Mouse (Mus musculus) gastrocnemius, adult 2 months (tissue): Measurements from ENCODE around the gene Pknox2. TPM values are rescaled to one million over a fixed set of nuclear protein-coding genes. Genes with fewer than 3 reads are reported as not detected.
A peak's percentile ranks its signal among the peaks of the same experiment; 100 is the strongest.

ENCODE experiments used
- DNase-seq: peaks from one replicate; pipeline ENCODE4 v3.0.0; 2022
- H3K27ac ChIP-seq: fragments of 200-600 bp; 2 replicates; pipeline ENCODE4 v1.8.1; 2022; ENCODE audit warnings: mild to moderate bottlenecking
- H3K4me3 ChIP-seq: fragments of 200-600 bp; 2 replicates; pipeline ENCODE4 v1.8.1; 2022; ENCODE audit warnings: mild to moderate bottlenecking, moderate library complexity
- CTCF ChIP-seq: fragments of 200-600 bp; IDR thresholded peaks from 2 replicates; pipeline ENCODE4 v1.8.1; 2022; ENCODE audit warnings: antibody characterized with exemption, mild to moderate bottlenecking, moderate library complexity
- intact Hi-C: fragments of 180-260 bp; cut with DNase I; formaldehyde crosslinking; loops from one replicate; pipeline ENCODE4 v1.15.1; 2025
- total RNA-seq, 2 experiments: library from RNA; stranded (reverse); gene quantifications; 2 replicates each; pipeline ENCODE4 v1.2.3; 2021

Gene Pknox2
- total RNA-seq, 2 experiments from 2014 or later, result 35.4 to 40.7 TPM

DNA sequence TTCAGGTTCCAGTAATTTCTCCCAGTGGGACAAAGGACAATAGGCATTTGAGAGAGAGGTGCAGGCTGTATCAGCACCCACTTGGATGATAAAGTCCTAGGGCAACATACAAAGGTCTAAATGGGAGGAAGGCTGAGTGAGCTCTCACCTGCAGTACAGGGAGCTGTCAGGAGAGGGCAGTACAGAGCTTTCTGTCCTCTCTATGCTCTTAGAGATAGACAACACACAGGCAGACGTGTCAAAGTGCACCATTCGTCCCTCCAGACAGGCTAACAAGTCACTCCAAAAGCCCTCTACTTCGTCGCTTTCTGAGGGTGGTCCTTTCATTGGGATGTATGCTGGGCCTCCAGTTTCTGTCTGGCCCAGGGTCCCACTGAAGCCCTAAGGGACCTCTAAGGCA lies 256.7 kb downstream of the Pknox2 start:
- intact Hi-C loops, result no loop called here
- peak; percentile 54 for DNase-seq
- Histone ChIP-seq H3K27ac (no peak overlapping the region), H3K4me3 (no peak overlapping the region)
- TF ChIP-seq CTCF, result peak; percentile 79

DNA sequence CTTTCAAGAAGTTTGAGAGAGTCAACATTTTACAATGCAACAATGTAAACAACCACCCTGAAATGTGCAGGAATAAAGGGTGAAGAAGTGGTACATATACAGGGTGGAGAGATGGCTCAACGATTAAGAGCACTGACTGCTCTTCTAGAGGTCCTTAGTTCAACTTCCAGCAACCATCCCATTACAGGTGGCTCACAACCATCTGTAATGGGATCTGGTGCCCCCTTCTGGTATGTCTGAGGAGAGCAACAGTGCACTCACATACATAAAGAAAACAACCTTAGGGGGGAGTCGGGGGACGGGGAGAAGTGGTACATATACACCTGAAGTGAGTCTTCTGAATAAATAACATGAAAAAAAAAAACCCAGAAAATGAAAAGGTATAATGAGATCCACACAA lies 262.0 kb downstream of the Pknox2 start:
- peak; percentile 75 for TF ChIP-seq CTCF
- H3K4me3 ChIP-seq, result no peak overlapping the region
- intact Hi-C loops, result no loop called here
- DNase-seq, result peak; percentile 41
- no peak overlapping the region for H3K27ac ChIP-seq

DNA sequence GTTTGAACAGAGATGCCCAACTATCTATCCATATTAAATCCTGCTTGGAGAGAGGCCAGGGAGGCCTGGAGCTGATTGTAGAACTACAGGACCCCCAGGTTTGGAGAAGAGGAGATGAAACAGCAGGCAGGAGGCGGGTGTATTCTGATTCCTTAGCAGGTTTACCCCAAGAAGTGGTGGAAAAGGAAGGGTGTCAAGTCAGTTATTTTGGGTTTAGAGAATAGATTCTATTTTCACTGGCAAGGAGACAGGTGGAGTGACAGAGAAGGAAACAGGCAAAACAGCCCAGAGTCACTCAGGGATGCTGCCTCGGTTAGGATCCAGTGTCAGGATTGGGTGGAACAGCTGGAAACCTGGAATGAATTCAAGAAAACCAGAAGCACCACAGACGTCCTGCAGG lies 263.6 kb downstream of the Pknox2 start:
- Histone ChIP-seq H3K4me3 (no peak overlapping the region), H3K27ac (no peak overlapping the region)
- DNase-seq, result no peak
- intact Hi-C loops, result loop anchor here (5.0 kb wide), 1 partner anchor 86 kb away; the partner anchor contains the start of gene Ei24
- TF ChIP-seq CTCF, result no peak

DNA sequence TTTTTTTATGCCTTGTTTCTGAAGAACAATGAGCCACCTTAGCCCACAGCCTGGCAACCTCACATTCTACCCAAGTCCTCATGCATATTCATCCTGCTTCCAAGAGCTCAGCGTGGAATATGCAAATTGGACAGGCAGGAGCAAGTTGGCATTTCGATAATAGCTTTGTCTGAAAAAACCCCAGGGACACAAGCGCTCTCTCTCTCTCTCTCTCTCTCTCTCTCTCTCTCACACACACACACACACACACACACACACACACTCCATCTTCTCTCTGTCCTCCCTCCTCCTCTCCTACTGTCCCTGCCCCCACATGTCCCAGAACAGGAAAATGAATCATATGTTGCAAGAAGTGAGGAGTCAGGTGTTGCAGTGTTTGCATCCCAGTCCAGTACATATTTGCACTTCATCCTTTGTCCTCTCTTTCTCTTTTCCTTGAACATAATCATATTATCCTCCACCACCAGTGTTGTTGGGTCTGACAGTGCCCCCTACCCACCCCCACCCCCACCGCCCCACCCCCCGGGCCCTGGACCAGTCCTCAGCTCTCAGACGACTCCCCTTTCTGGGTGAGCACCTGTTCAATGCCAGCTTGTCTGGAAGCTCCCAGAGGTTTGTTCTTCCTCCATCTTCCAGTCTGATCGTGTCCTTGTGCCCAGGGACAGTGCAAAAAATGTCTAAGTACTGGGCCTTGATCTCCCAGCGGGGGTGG lies 265.0 kb downstream of the Pknox2 start:
- no peak overlapping the region for H3K27ac ChIP-seq
- no peak for DNase-seq
- no peak for TF ChIP-seq CTCF
- intact Hi-C loops, result loop anchor here (5.0 kb wide), 1 partner anchor 85 kb away; the partner anchor contains the start of gene Ei24
- H3K4me3 ChIP-seq, result no peak overlapping the region

DNA sequence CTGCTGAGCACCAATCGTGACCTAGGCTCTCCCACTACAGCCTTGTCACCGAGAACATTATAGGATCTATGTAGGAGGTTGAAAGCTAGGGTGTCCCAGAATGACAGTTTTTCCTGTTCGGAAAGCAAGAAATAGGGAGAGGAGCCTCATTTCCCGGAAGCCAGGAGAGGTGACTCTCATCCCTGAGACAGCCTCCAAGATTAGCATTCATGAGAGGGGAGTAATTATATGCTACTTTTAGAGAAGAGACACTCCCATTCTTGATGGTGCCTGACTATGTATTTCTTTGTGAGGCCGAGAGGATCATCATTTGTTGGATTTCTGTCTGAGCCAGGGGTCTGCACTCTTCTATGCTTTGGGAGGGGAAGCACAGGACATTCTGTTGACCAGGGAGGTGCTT lies 265.6 kb downstream of the Pknox2 start:
- no peak for DNase-seq
- Histone ChIP-seq H3K27ac (no peak overlapping the region), H3K4me3 (no peak overlapping the region)
- TF ChIP-seq CTCF, result no peak
- intact Hi-C loops, result loop anchor here (5.0 kb wide), 1 partner anchor 84 kb away; the partner anchor contains the start of gene Ei24

DNA sequence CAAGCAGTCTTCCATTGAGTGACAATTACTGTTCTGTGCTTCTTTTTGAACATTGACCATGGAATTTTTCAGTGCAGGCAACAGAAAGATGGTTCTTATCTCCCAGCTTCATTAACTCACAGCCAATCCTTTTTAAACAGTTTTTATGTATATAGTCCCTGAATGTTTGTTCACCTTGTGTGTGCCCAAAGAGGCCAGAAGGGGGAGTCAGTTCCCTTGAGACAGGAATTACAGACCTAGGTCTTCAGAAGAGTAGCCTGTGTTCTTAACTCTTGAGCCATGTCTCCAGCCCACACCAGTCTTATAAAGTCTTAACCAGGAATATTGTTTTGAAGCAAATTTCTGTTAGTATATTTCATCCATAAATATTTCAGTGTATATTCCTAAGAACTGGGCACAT lies 270.4 kb downstream of the Pknox2 start:
- intact Hi-C loops, result no loop called here
- Histone ChIP-seq H3K27ac (peak overlapping the region; percentile 68), H3K4me3 (no peak overlapping the region)
- no peak for DNase-seq
- TF ChIP-seq CTCF, result no peak

DNA sequence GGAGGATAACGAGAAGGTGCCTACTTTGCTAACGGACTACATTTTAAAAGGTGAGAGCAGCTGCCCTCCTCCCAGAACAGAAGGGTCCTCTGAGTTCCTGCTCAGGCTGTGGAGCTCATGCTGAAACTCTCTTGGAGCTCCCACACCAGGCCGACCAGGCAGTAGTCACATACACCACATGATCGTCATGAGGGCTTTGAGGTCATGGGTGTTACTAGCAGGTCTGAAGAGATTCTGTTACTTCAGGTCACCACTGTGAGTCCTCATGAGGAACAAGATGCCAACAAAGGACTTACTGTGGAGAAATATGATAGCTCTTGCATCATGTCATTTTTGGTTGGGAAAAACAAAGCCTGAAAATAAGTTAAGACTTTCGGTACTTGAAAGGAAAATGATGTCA lies 270.9 kb downstream of the Pknox2 start:
- intact Hi-C loops, result no loop called here
- no peak overlapping the region for H3K4me3 ChIP-seq
- DNase-seq, result peak; percentile 43
- H3K27ac ChIP-seq, result peak overlapping the region; percentile 77
- TF ChIP-seq CTCF, result no peak

DNA sequence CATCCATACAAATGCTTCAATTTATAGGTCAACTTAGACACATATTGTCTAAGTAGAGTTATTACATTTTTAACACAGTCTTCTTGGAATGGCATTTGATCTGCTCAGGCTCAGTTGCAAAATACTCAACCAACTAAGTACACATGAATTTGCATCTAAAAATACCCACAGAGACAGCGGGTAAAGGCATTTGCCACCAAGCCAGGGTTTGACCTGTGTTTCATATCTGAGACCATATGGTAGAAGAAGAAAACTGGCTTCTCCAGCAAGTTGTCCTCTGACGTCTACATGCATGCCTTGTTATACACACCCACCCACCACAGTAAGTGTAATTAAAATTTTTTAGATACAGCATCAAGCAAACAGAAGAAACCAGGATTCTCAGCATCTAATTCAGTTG lies 273.4 kb downstream of the Pknox2 start:
- no peak for TF ChIP-seq CTCF
- DNase-seq, result no peak
- Histone ChIP-seq H3K27ac (peak overlapping the region; percentile 78), H3K4me3 (no peak overlapping the region)
- intact Hi-C loops, result no loop called here

DNA sequence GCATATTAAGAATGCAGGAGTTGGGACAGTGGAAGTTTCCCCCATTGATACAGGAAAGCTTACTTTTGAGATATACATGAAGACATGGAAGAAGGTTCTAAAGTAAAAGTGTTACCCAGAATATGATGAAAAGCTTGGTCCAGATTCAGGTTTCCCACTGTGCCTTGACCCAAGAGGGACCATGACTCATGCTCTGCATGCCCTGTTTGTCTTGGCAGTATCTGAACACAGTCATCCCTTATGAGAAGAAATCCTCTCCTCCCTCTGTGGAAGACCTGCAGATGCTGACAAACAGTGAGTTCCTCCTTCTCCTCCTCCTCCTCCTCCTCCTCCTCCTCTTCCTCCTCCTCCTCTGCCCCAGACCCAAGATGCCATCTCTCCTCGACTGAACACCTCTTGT lies 276.9 kb downstream of the Pknox2 start:
- no peak for DNase-seq
- Histone ChIP-seq H3K4me3 (no peak overlapping the region), H3K27ac (no peak overlapping the region)
- no peak for TF ChIP-seq CTCF
- intact Hi-C loops, result no loop called here

DNA sequence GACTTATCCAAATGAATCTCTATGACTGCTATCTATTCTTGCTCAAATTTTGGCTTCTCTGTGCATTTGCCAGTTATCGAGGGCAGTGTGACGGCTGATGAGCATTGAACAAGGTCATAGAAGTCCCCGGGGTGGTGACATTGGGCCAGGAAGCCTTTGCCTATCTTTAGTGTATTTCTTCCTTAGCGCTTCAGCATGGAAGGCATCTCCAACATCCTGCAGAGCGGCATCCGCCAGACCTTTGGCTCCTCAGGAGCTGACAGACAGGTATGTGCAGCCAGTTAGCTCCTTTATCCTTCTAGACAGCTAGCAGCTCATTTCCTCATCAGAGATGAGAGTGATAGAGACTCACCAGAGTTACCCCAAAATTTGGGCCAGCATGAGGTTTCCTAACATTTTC lies 278.5 kb downstream of the Pknox2 start:
- H3K27ac ChIP-seq, result no peak overlapping the region
- DNase-seq, result no peak
- TF ChIP-seq CTCF, result no peak
- intact Hi-C loops, result no loop called here
- no peak overlapping the region for H3K4me3 ChIP-seq

DNA sequence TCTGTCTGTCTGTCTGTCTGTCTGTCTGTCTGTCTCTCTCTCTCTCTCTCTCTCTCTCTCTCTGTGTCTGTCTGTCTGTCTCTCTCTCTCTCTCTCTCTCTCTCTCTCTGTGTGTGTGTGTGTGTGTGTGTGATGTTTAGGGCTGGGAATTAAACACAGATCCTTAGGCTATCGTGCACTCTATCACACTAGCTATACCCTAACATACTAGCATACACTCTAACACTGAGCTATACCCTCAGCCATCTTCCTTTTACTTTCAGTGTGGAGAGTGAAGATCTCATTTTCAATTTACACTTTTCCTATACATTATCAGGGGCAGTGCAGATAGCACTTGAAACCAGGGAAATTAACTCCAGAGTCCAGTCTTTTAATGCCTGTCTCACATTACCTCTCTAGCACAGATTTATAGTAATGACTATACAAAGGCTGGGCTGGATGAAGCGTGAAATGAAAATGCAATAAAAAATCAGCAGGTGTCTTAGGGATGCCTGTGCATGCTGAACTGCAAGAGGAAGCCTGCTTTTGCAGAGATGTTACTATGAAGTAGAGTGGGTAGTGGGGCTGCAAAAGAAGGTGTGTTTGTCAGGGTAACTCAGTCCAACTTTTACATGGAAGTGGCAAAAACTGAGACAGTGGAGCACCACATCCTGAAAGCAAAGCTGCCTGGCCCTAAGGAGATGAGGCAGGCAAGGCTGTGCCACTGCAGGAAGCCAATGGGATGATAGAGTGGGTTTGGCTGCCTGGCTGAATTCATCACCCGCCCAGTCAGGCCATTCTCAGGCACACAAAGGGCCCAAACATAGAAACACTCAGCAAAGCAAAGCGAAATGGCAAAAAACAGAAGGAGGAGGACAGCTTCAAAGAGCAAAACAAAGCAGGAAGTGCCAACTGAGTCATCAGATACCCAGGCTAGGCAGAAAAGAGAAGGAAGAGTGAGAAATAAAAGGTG lies 282.1 kb downstream of the Pknox2 start:
- no peak overlapping the region for H3K27ac ChIP-seq
- DNase-seq, result no peak
- intact Hi-C loops, result no loop called here
- TF ChIP-seq CTCF, result no peak
- H3K4me3 ChIP-seq, result no peak overlapping the region

DNA sequence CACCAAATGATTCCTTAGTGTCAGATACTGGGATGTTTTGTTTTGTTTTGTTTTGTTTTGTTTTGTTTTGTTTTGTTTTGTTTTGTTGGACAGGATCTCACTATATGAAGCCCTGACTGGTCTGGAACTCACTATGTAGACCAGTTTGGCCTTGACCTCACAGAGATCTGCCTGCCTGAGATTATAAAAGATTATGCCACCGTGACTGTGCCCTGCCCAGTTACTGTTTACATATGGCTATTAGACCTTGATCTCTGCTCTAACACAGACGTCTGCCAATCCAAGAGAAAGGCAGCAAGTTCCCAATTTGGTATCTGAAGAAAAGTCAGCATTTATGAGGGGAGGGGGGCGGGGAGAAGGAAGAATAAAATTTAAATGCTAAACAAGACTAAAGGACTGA lies 283.5 kb downstream of the Pknox2 start:
- intact Hi-C loops, result no loop called here
- no peak for TF ChIP-seq CTCF
- no peak for DNase-seq
- no peak overlapping the region for H3K27ac ChIP-seq
- no peak overlapping the region for H3K4me3 ChIP-seq

DNA sequence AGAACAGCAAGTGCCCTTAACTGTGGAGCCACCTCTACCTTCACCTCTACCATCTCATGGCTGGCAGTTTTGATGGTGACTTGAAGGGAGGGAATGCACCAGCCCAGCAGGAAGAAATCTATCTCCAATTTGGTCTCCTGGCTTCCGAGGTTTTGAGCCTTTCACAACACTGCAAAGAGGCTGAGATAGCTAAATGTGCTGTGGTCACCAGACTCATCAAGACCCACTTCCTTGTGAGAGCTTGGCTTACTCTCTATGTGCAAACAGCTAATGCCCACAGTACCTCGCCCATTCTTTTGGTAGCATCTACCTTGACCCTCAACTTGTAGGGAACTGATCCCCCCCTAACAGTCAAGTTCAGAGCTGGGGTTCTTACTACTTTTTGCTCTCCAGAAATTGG lies 284.6 kb downstream of the Pknox2 start:
- intact Hi-C loops, result no loop called here
- Histone ChIP-seq H3K27ac (no peak overlapping the region), H3K4me3 (no peak overlapping the region)
- no peak for TF ChIP-seq CTCF
- no peak for DNase-seq
